Mouse (Mus musculus): ENCODE results near the gene Mfsd6l. TPM values are rescaled to one million over a fixed set of nuclear protein-coding genes. Genes with fewer than 3 reads are reported as not detected.

Mfsd6l gene
- polyA plus RNA-seq, 1 experiment from 2014 or later = 0.92 TPM

DNA sequence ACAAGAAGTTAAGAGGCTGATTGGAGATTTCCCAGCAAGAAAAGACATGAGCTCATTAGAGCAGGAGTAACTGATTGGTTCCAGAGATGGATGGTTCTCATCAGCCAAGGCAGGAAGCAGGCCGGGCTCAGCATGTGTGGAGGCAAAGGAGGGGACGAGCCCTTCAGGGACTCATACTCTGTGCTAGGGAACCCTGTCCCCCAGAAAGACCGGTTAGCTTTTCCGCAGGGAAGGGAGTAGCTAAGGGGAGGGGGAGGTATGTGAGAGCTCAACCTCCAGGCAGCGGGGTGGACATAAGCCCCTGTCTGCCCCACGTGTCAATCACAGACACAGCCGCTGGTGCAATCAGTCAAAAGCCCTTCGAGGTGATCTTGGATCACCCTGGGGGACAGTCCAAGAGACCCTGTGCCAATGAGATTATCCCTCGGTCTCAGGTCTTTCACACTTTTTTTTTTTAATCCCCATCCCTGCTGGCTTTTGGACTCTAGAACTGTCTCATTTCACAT is 45.6 kb downstream of the Mfsd6l start:
- DNase-seq (ENCODE audit: low spot score) (peak; percentile 82), ATAC-seq (ENCODE audit: low read depth) (peak; percentile 56; the same call in 1 of the 2 replicates)
- Histone ChIP-seq H3K27me3 (replicated peaks; ENCODE audit: control insufficient read depth, insufficient read depth, low read length) (no peaks in the 10 kb centered on the region), H3K4me1 (ENCODE audit: control insufficient read depth, insufficient read depth, low read length) (peaks cover 30% of the 10 kb centered on the region), H3K27ac (replicated peaks; ENCODE audit: low read depth, low read length) (peak overlapping the region; percentile 81), H3K4me3 (ENCODE audit: low read depth, low read length) (no peak overlapping the region), H3K4me2 (ENCODE audit: low read depth, low read length) (no peak overlapping the region), H3K9ac (ENCODE audit: low read depth, low read length) (no peak overlapping the region), H3K9me3 (ENCODE audit: control insufficient read depth, low read length) (no peaks in the 10 kb centered on the region), H3K36me3 (ENCODE audit: control insufficient read depth, insufficient read depth, low read length) (no peaks in the 10 kb centered on the region)
- 7% methylated on average over 9 of the region's 9 CpGs for WGBS

DNA sequence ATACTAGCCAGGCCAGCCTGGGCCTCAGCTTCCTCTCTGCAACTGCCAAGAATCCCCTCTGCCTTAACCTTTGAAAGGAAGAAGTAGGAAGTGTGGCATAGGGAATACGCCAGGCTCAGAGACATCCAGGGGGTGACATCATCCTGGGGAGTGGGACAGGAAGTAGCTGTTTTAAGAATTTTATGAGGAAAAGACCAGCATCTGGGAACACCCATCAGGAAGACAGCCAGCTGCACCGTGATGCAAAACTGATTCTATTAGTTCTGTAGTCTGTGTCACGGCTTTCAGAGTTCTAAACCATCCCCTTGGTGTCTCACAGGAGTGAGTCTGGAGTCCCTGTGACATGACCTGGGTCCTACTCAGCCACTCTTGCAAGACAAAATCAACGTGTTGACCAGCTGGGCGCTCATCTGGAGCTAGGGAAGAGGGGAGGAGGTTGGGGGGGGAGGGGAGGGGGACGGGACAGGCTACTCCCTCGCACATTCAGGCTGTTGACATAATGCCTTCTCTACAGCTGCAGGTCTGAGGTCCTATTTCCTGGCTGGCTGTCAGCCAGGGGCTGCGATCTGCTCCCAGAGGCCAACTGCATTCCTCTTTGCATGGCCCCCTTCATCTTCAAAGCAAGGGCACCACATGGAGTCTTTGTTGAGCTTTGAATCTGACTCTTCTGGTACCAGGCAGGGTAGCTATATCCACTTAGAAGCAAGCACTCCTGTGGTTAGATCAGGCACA is 46.4 kb downstream of the Mfsd6l start:
- no peak overlapping the region for H3K4me3 ChIP-seq (ENCODE audit: low read depth, low read length)
- no peak overlapping the region for H3K9ac ChIP-seq (ENCODE audit: low read depth, low read length)
- 0 out of 2 replicates have a peak overlapping the region, but pooled peaks have one; percentile 7 for H3K4me2 ChIP-seq (ENCODE audit: low read depth, low read length)
- no peaks in the 10 kb centered on the region for H3K9me3 ChIP-seq (ENCODE audit: control insufficient read depth, low read length)
- H3K36me3 ChIP-seq (ENCODE audit: control insufficient read depth, insufficient read depth, low read length) = no peaks in the 10 kb centered on the region
- H3K27ac ChIP-seq (replicated peaks; ENCODE audit: low read depth, low read length) = peak overlapping the region; percentile 81
- 7% methylated on average over 7 of the region's 8 CpGs for WGBS
- DNase-seq (ENCODE audit: low spot score) (peak; percentile 89), ATAC-seq (ENCODE audit: low read depth) (peak; percentile 83)
- no peaks in the 10 kb centered on the region for H3K27me3 ChIP-seq (replicated peaks; ENCODE audit: control insufficient read depth, insufficient read depth, low read length)
- H3K4me1 ChIP-seq (ENCODE audit: control insufficient read depth, insufficient read depth, low read length) = peaks cover 30% of the 10 kb centered on the region

- no peak for DNase-seq (ENCODE audit: low spot score)
- Histone ChIP-seq H3K4me2 (ENCODE audit: low read depth, low read length) (no peak overlapping the region), H3K4me1 (ENCODE audit: control insufficient read depth, insufficient read depth, low read length) (peaks cover 9% of the 10 kb centered on the region), H3K4me3 (ENCODE audit: low read depth, low read length) (no peak overlapping the region), H3K27me3 (replicated peaks; ENCODE audit: control insufficient read depth, insufficient read depth, low read length) (no peaks in the 10 kb centered on the region), H3K9ac (ENCODE audit: low read depth, low read length) (no peak overlapping the region), H3K27ac (replicated peaks; ENCODE audit: low read depth, low read length) (no peak overlapping the region), H3K36me3 (ENCODE audit: control insufficient read depth, insufficient read depth, low read length) (no peaks in the 10 kb centered on the region), H3K9me3 (ENCODE audit: control insufficient read depth, low read length) (no peaks in the 10 kb centered on the region)
- 66% methylated on average over 2 of the region's 2 CpGs for WGBS
- no peak for ATAC-seq (ENCODE audit: low read depth)
Observed at GRCm38 (mm10) chr11:68607046-68607445, 51.1 kb downstream of the Mfsd6l start.

Other genes starting within 250 kb of the Mfsd6l start
- 4.6 and 6.3 TPM in 2 replicates for gene Ntn1, start 155.4 kb upstream of the Mfsd6l start, polyA plus RNA-seq (2014; fragmentation: Nextera tagmentation; extraction: Ambion mirVana)
- gene Pik3r5, start 124.1 kb upstream of the Mfsd6l start, polyA plus RNA-seq (2014; fragmentation: Nextera tagmentation; extraction: Ambion mirVana) = 0.48 and 1.1 TPM in 2 replicates
- 2.2 and 2.8 TPM in 2 replicates for gene Pik3r6, start 53.2 kb upstream of the Mfsd6l start, polyA plus RNA-seq (2014; fragmentation: Nextera tagmentation; extraction: Ambion mirVana)
- gene Ccdc42, start 30.8 kb downstream of the Mfsd6l start, polyA plus RNA-seq (2014; fragmentation: Nextera tagmentation; extraction: Ambion mirVana) = 0.28 and 0.64 TPM in 2 replicates
- gene Myh10, start 135.4 kb downstream of the Mfsd6l start, polyA plus RNA-seq (2014; fragmentation: Nextera tagmentation; extraction: Ambion mirVana) = 103 and 117 TPM in 2 replicates